Mouse (Mus musculus) testis, adult 2 months (tissue): Measurements from ENCODE around the gene Spsb1. TPM values are rescaled to one million over a fixed set of nuclear protein-coding genes. Genes with fewer than 3 reads are reported as not detected.

ENCODE experiments used
- H3K27ac ChIP-seq: fragments of 200-500 bp; 2 replicates; pipeline ENCODE4 v1.5.1; 2012; ENCODE audit warnings: low read depth, low read length; ENCODE audit not compliant: control insufficient read depth, insufficient read depth
- H3K27me3 ChIP-seq: fragments of 200-500 bp; 2 replicates; pipeline ENCODE4 v1.6.1; 2012; ENCODE audit warnings: mild to moderate bottlenecking, low read length, moderate library complexity; ENCODE audit not compliant: control insufficient read depth, insufficient read depth
- H3K36me3 ChIP-seq: fragments of 200-500 bp; 2 replicates; pipeline ENCODE4 v1.6.1; 2012; ENCODE audit warnings: mild to moderate bottlenecking, low read length; ENCODE audit not compliant: control insufficient read depth, insufficient read depth
- H3K4me1 ChIP-seq: fragments of 200-500 bp; 2 replicates; pipeline ENCODE4 v1.6.1; 2012; ENCODE audit warnings: low read length; ENCODE audit not compliant: control insufficient read depth, insufficient read depth
- H3K4me3 ChIP-seq: fragments of 200-500 bp; 2 replicates; pipeline ENCODE4 v1.5.1; 2012; ENCODE audit warnings: low read depth, mild to moderate bottlenecking, low read length, moderate library complexity, mixed read lengths; ENCODE audit not compliant: control insufficient read depth
- CTCF ChIP-seq: fragments of 200-500 bp; IDR thresholded peaks from 2 replicates; pipeline ENCODE4 v1.5.1; 2012; ENCODE audit warnings: low read depth, mild to moderate bottlenecking, inconsistent platforms, low read length, moderate library complexity; ENCODE audit not compliant: control insufficient read depth, insufficient read depth, insufficient replicate concordance
- POLR2A ChIP-seq: fragments of 200-500 bp; IDR thresholded peaks from 2 replicates; pipeline ENCODE4 v1.6.1; 2012; ENCODE audit warnings: low read depth, mild to moderate bottlenecking, inconsistent platforms, low read length, moderate library complexity; ENCODE audit not compliant: control insufficient read depth
- polyA plus RNA-seq: library from polyadenylated mRNA; depleted of rRNA; stranded (reverse); fragments of >200 nt; gene quantifications from 2 replicates; pipeline ENCODE4 v1.2.3, GENCODE M21; 2012

The Spsb1 gene
- polyA plus RNA-seq, 1 experiment, result 71.5 TPM

GRCm38 (mm10) chr4:149879980-149880379 lies 74.9 kb downstream of the Spsb1 start:
- Histone ChIP-seq H3K27ac (no peak overlapping the region), H3K27me3 (no peaks in the 10 kb centered on the region), H3K4me3 (no peak overlapping the region), H3K36me3 (no peaks in the 10 kb centered on the region), H3K4me1 (no peaks in the 10 kb centered on the region)
- TF ChIP-seq POLR2A, result no peak
- TF ChIP-seq CTCF, result no peak

DNA sequence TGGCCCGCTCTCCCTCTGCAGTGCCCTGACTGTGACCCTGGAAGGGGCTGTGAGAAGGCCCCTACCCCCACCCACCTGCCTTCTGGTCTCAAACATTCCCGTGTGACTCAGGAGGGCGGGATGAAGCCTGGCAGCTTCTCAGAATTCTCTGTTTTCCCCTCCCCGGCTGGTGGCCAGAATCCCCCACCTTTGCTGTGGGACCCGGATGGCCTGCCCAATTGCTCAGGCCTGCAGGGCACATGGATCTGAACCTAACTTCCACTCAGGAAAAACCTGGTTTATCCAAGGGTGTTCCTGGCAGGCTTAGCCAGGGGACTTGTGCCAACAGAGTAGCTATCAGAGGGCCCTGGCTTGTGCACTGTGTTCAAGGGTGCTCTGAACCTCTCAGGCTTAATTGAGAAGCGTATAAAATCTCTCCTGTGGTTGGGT lies 76.8 kb downstream of the Spsb1 start:
- H3K36me3 ChIP-seq, result no peaks in the 10 kb centered on the region
- TF ChIP-seq POLR2A (no peak), CTCF (no peak)
- H3K27ac ChIP-seq, result no peak overlapping the region
- H3K4me3 ChIP-seq, result no peak overlapping the region
- H3K27me3 ChIP-seq, result no peaks in the 10 kb centered on the region
- no peaks in the 10 kb centered on the region for H3K4me1 ChIP-seq

DNA sequence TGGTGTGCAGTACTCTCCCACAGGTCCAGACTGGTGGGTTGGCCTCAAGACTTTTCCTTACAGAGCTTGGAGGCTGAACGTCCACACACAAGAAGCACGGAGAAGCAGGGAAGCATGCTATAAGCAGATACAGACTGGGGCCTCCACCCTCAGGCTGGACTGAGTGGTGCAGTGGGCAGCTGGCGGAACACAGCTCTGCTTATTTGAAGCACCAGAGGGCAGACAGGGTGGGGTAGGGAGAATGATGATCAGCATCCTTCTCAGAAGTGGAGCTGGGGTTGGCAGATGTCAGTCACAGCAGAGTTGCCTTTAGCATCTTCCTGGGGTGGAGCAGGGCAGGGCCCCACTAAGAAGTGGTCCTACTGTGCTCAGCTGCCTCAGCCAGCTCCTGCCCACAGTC lies 77.6 kb downstream of the Spsb1 start:
- Histone ChIP-seq H3K4me3 (no peak overlapping the region), H3K4me1 (no peaks in the 10 kb centered on the region), H3K27ac (no peak overlapping the region), H3K27me3 (no peaks in the 10 kb centered on the region), H3K36me3 (no peaks in the 10 kb centered on the region)
- TF ChIP-seq POLR2A (no peak), CTCF (no peak)

DNA sequence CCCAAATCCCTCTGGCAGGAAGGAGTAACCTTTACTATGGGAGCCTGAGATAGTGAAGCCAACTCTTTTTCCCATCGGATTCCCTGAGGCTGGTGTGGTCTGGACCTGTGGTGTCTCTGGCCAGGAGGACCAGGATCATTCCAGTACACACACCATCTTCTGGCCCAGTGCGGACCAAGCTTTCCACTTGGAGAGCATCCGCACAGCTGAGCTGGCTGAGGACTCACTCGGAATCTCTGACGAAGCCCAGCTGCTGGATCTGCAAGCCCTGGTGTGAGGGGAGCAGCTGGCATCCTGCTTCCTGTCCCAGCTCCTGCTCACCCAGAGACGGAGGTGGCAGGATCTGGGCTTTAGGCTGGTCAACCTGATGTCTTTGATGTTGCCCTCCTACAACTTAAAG lies 78.1 kb downstream of the Spsb1 start:
- Histone ChIP-seq H3K4me1 (no peaks in the 10 kb centered on the region), H3K4me3 (no peak overlapping the region), H3K36me3 (no peaks in the 10 kb centered on the region), H3K27me3 (no peaks in the 10 kb centered on the region), H3K27ac (no peak overlapping the region)
- no peak for TF ChIP-seq CTCF

DNA sequence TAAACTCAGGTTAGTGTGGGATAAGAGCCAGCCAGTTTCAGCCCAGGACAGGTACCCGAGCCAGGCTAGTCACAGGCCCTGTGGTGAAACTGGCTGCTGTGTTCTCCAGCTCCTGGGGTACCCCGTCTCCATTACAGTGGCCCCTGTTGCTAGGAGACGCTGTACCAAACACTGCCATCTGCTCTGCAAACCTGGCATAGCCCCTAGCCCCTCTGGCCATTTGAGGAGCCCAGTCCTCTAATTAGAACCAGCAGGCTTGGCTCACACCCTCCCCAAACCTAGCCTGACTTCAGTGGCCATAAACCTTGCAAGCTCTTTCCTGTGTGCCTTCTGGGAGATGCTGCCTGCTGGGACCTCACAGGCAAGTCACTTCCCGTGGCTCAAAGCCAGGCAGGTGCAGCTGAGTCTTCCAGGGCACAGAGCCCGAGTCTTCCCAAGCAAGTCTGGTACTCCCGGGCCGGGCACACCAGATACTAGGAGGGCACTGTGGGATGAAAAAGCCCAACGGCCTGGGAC lies 78.8 kb downstream of the Spsb1 start:
- H3K27ac ChIP-seq, result no peak overlapping the region
- H3K27me3 ChIP-seq, result no peaks in the 10 kb centered on the region
- no peaks in the 10 kb centered on the region for H3K4me1 ChIP-seq
- H3K36me3 ChIP-seq, result no peaks in the 10 kb centered on the region
- no peak for TF ChIP-seq CTCF
- no peak for TF ChIP-seq POLR2A
- no peak overlapping the region for H3K4me3 ChIP-seq

DNA sequence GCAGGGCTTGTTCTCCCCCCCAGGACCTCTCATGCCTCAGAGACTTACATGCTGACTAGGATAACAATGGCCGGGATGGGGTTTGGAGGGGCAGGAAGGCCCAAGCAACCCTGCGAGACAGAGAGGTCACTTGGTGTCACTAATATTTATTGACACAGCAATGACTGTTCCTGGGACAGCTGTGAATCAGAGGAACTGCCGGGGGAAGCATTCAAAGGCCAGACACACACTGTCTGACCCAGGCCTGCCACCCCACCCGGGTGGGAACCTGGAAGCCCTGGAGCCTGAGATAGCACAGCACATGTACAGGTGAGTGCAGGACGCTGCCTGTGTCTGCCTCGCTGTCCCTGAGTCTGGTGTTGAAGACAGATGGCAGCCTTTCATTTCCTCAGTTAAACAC lies 79.5 kb downstream of the Spsb1 start:
- no peak for TF ChIP-seq POLR2A
- TF ChIP-seq CTCF, result no peak
- Histone ChIP-seq H3K36me3 (no peaks in the 10 kb centered on the region), H3K27me3 (no peaks in the 10 kb centered on the region), H3K27ac (no peak overlapping the region), H3K4me1 (no peaks in the 10 kb centered on the region), H3K4me3 (no peak overlapping the region)

DNA sequence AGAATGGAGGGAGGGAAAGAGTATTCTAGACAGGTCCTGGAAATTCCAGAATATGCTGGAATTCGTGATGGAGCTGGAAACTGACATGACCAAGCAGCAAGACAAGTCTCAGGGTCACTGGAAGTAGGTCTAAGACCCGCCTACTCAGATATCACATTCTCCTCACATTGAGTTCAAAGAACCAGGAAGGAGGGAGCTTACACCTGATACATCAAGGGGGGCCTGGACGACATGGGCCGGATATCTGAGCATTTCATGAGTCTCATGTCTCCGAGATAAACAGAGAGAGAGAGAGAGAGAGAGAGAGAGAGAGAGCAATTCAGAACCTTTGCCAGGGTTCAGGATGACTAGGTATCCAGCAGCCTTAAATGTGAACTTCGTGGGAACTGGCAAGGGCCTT lies 82.6 kb downstream of the Spsb1 start:
- no peak overlapping the region for H3K27ac ChIP-seq
- no peaks in the 10 kb centered on the region; the same call in 1 of the 2 replicates for H3K4me1 ChIP-seq
- TF ChIP-seq POLR2A, result no peak
- no peak for TF ChIP-seq CTCF

GRCm38 (mm10) chr4:149871582-149871981 lies 83.3 kb downstream of the Spsb1 start:
- Histone ChIP-seq H3K27me3 (no peaks in the 10 kb centered on the region), H3K27ac (no peak overlapping the region), H3K36me3 (no peaks in the 10 kb centered on the region), H3K4me3 (no peak overlapping the region), H3K4me1 (no peaks in the 10 kb centered on the region; the same call in 1 of the 2 replicates)
- TF ChIP-seq CTCF (no peak), POLR2A (no peak)

More for the DNA sequence above, 82.6 kb downstream of the Spsb1 start:
- H3K36me3 ChIP-seq, result no peaks in the 10 kb centered on the region
- H3K4me3 ChIP-seq, result no peak overlapping the region
- H3K27me3 ChIP-seq, result no peaks in the 10 kb centered on the region
